Mouse (Mus musculus) liver, embryonic 14.5 days (tissue): Measurements from ENCODE around the gene Cnppd1. TPM values are rescaled to one million over a fixed set of nuclear protein-coding genes. Genes with fewer than 3 reads are reported as not detected.

Experiments
- ATAC-seq: fragments of 200-750 bp; cut with Nextera tagmentation; 2 replicates; pipeline ENCODE4 v1.8.0; 2017; ENCODE audit warnings: moderate number of reproducible peaks, mild to moderate bottlenecking, moderate library complexity; ENCODE audit not compliant: insufficient read depth
- DNase-seq, 3 experiments: peaks; one replicate each; pipeline ENCODE4 v3.0.0-alpha.2; 2012 to 2013; ENCODE audit warnings: low read depth in 3 of 3, low spot score in 3 of 3
- H3K27ac ChIP-seq: fragments of 300-500 bp; sonication (generic); 2 replicates; pipeline ENCODE4 v1.5.1; 2014; ENCODE audit warnings: moderate library complexity, mild to moderate bottlenecking, control low read depth, inconsistent platforms
- H3K27me3 ChIP-seq: fragments of 300-500 bp; sonication (generic); 2 replicates; pipeline ENCODE4 v1.6.1; 2014; ENCODE audit warnings: mild to moderate bottlenecking, low read length, moderate library complexity; ENCODE audit not compliant: control insufficient read depth, insufficient read depth
- H3K36me3 ChIP-seq: fragments of 300-500 bp; sonication (generic); replicated peaks from 2 replicates; pipeline ENCODE4 v1.6.1; 2014; ENCODE audit warnings: low read depth; ENCODE audit not compliant: control insufficient read depth, insufficient read depth
- H3K4me1 ChIP-seq, 2 experiments: fragments of 200-500 bp in 1 of 2; fragments of 300-500 bp in 1 of 2; sonication (generic) in 1 of 2; replicated peaks; 2 replicates each; pipeline ENCODE4 v1.6.1; 2012 to 2014; ENCODE audit warnings: antibody characterized with exemption in 1 of 2, inconsistent platforms in 1 of 2, low read length in 1 of 2; ENCODE audit not compliant: control insufficient read depth in 2 of 2, insufficient read depth in 2 of 2
- H3K4me2 ChIP-seq: fragments of 300-500 bp; sonication (generic); 2 replicates; pipeline ENCODE4 v1.6.1; 2014; ENCODE audit warnings: low read depth, mild to moderate bottlenecking, control low read depth, moderate library complexity
- H3K4me3 ChIP-seq, 2 experiments: fragments of 200-500 bp in 1 of 2; fragments of 300-500 bp in 1 of 2; sonication (generic) in 1 of 2; 2 replicates each; pipeline ENCODE4 v1.5.1; 2012 to 2014; ENCODE audit warnings: low read depth in 2 of 2, low read length in 2 of 2, mild to moderate bottlenecking in 2 of 2, control low read depth in 1 of 2, inconsistent platforms in 1 of 2, moderate library complexity in 1 of 2; ENCODE audit not compliant: insufficient read depth in 1 of 2
- H3K9ac ChIP-seq: fragments of 300-500 bp; sonication (generic); replicated peaks from 2 replicates; pipeline ENCODE4 v1.6.1; 2014; ENCODE audit warnings: mild to moderate bottlenecking, control low read depth, moderate library complexity
- H3K9me3 ChIP-seq: fragments of 300-500 bp; sonication (generic); 2 replicates; pipeline ENCODE4 v1.6.1; 2016; ENCODE audit warnings: low read length, mixed read lengths; ENCODE audit not compliant: control insufficient read depth
- CTCF ChIP-seq: IDR thresholded peaks from 2 replicates; pipeline ENCODE4 v1.5.1; 2016; ENCODE audit warnings: antibody characterized with exemption, low read depth, control low read depth
- EP300 ChIP-seq: IDR thresholded peaks from 2 replicates; pipeline ENCODE4 v1.6.1; 2016; ENCODE audit warnings: antibody characterized with exemption, low read depth
- WGBS: fragments of 180-500 bp; shearing (Covaris S2); extraction: QIAGEN DNeasy Blood & Tissue Kit; methylation state at CpG from one replicate; pipeline ENCODE4 v1.1.7; 2014; ENCODE audit not compliant: insufficient replicate concordance; 5-methylcytosine and 5-hydroxymethylcytosine counted together
- polyA plus RNA-seq, 2 experiments: library from polyadenylated mRNA; depleted of rRNA in 1 of 2; stranded (reverse) in 1 of 2; unstranded in 1 of 2; fragments of >200 nt; fragmentation: Nextera tagmentation in 1 of 2; extraction: Ambion mirVana in 1 of 2; gene quantifications; 2 replicates each; pipeline versions ENCODE4 v1.2.1 to v1.2.3; 2012 to 2014

Gene Cnppd1
- polyA plus RNA-seq (2012; rRNA removed) = 29.5 and 33.3 TPM in 2 replicates
- polyA plus RNA-seq (2014; fragmentation: Nextera tagmentation; extraction: Ambion mirVana) = 31.1 and 41.0 TPM in 2 replicates

GRCm38 (mm10) chr1:75142301-75143261 lies at the start of gene Cnppd1, which contains the start of gene Retreg2:
TSS of gene Cnppd1 (minus strand) at chr1:75142711.
TSS of gene Retreg2 (plus strand) at chr1:75142778.
- ATAC-seq (peak; percentile 79), DNase-seq (peak; percentile 92 to 93 (median 92))
- under 1% methylated on average over 88 of the region's 91 CpGs for WGBS
- Histone ChIP-seq H3K4me3 (peak within 1 kb of the TSS; percentile 75 to 91), H3K4me2 (peak within 1 kb of the TSS; percentile 71), H3K9me3 (no peaks in the 10 kb centered on the region), H3K9ac (peak within 1 kb of the TSS; percentile 98), H3K4me1 (peaks cover 32 to 52% of the 10 kb centered on the region in 2 experiments), H3K27ac (peak within 1 kb of the TSS; percentile 80), H3K27me3 (no peaks in the 10 kb centered on the region), H3K36me3 (peaks cover 60% of the 10 kb centered on the region)
- TF ChIP-seq CTCF (peak; percentile 66), EP300 (no peak; the same call in 1 of the 2 replicates)

- Histone ChIP-seq H3K9me3 (no peaks in the 10 kb centered on the region), H3K4me2 (peak within 1 kb of the TSS; percentile 98), H3K27me3 (no peaks in the 10 kb centered on the region), H3K4me1 (peaks cover 21 to 22% of the 10 kb centered on the region in 2 experiments), H3K36me3 (peaks cover 25% of the 10 kb centered on the region), H3K27ac (peak within 1 kb of the TSS; percentile 85), H3K4me3 (peak within 1 kb of the TSS; percentile 89 to 93), H3K9ac (peak within 1 kb of the TSS; percentile 91)
- TF ChIP-seq EP300 = no peak
- peak; percentile 15; the same call in 1 of the 2 replicates for TF ChIP-seq CTCF
- WGBS = under 1% methylated on average over 56 of the region's 56 CpGs
- DNase-seq (peak; percentile 98 to 99 (median 98)), ATAC-seq (peak; percentile 98)
Measured at GRCm38 (mm10) chr1:75191622-75192402, 49.3 kb upstream of the Cnppd1 start, which contains the start of the genes Ankzf1 and Atg9a. TSS of gene Ankzf1 (plus strand) at chr1:75192151. TSS of gene Atg9a (minus strand) at chr1:75192196.

GRCm38 (mm10) chr1:75191258-75191621 lies 48.7 kb upstream of the Cnppd1 start:
- Histone ChIP-seq H3K4me2 (peak overlapping the region; percentile 82), H3K9ac (peak overlapping the region; percentile 91), H3K27me3 (no peaks in the 10 kb centered on the region), H3K4me3 (peak overlapping the region; percentile 85 to 89), H3K27ac (peak overlapping the region; percentile 54), H3K9me3 (no peaks in the 10 kb centered on the region), H3K4me1 (peaks cover 21 to 22% of the 10 kb centered on the region in 2 experiments), H3K36me3 (peaks cover 31% of the 10 kb centered on the region)
- TF ChIP-seq CTCF = no peak
- TF ChIP-seq EP300 = no peak
- WGBS = 35% methylated on average over 5 of the region's 5 CpGs
- ATAC-seq (no peak; the same call in 1 of the 2 replicates), DNase-seq (no peak)

- peak overlapping the region; percentile 82 for H3K4me2 ChIP-seq
- DNase-seq = no peak
- peaks cover 21 to 22% of the 10 kb centered on the region in 2 experiments for H3K4me1 ChIP-seq
- peak overlapping the region; percentile 91 for H3K9ac ChIP-seq
- TF ChIP-seq EP300 (no peak), CTCF (no peak)
- H3K36me3 ChIP-seq = peaks cover 37% of the 10 kb centered on the region
- 24% methylated on average over 2 of the region's 2 CpGs for WGBS
- H3K27me3 ChIP-seq = no peaks in the 10 kb centered on the region
- H3K27ac ChIP-seq = peak overlapping the region; percentile 54
- no peaks in the 10 kb centered on the region for H3K9me3 ChIP-seq
- peak overlapping the region; percentile 85 to 89 for H3K4me3 ChIP-seq
- ATAC-seq = no peak
Measured at GRCm38 (mm10) chr1:75190577-75190976, 48.1 kb upstream of the Cnppd1 start.
